Mouse (Mus musculus) heart, adult 2 months (tissue): ENCODE results near the gene Hist3h2ba.

ENCODE experiments used
- CTCF ChIP-seq: fragments of 200-600 bp; IDR thresholded peaks from 2 replicates; pipeline ENCODE4 v1.8.1; 2022; ENCODE audit warnings: antibody characterized with exemption, mild to moderate bottlenecking, moderate library complexity
- EP300 ChIP-seq: fragments of 200-500 bp; IDR thresholded peaks from 2 replicates; pipeline ENCODE4 v1.6.1; 2011; ENCODE audit warnings: low read depth, low read length, control low read depth; ENCODE audit not compliant: insufficient read depth
- POLR2A ChIP-seq: fragments of 200-500 bp; IDR thresholded peaks from 2 replicates; pipeline ENCODE4 v1.6.1; 2011; ENCODE audit warnings: mild to moderate bottlenecking, low read depth, low read length, control low read depth; ENCODE audit not compliant: insufficient read depth

DNA sequence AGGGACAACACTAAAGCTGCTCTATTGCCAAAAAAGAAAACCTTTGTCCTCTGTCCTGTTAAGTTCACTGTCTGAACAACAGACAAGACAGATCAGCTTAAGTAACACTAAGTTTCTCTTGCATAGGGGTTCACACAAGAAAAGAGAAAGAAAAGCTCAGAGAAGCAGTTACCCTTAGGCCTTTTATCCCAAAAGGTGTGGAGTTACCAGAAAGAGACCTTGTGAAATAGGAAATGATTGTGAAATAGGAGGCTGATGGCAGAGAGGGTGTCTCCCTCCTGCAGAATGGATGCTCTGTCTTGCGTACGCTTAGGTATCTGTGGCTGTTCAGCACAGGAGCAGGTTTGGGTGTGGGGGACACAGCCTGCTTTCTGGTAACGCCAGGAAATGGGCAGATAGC, 30.5 kb downstream of the Hist3h2ba start:
- TF ChIP-seq CTCF (no peak), POLR2A (no peak), EP300 (no peak)
